Mouse (Mus musculus): ENCODE measurements around the gene Ccdc12. TPM values are rescaled to one million over a fixed set of nuclear protein-coding genes. Genes with fewer than 3 reads are reported as not detected.

Ccdc12 gene
- polyA plus RNA-seq, 1 experiment from 2014 or later: 147 TPM

- no peak overlapping the region for H3K9ac ChIP-seq (ENCODE audit: low read length)
- WGBS: 26% methylated on average over 9 of the region's 9 CpGs
- no peak overlapping the region for H3K27ac ChIP-seq (replicated peaks; ENCODE audit: low read depth, low read length)
- no peak for DNase-seq (ENCODE audit: low spot score)
- no peaks in the 10 kb centered on the region for H3K9me3 ChIP-seq (ENCODE audit: control insufficient read depth, low read length)
- no peak overlapping the region for H3K4me3 ChIP-seq (ENCODE audit: low read depth, low read length)
- peaks cover 33% of the 10 kb centered on the region for H3K4me1 ChIP-seq (ENCODE audit: control insufficient read depth, insufficient read depth, low read length)
- H3K27me3 ChIP-seq (ENCODE audit: control insufficient read depth, insufficient read depth, low read length): peaks cover 3% of the 10 kb centered on the region; the same call in 1 of the 2 replicates
- no peak overlapping the region for H3K4me2 ChIP-seq (ENCODE audit: low read depth, severe bottlenecking)
- ATAC-seq (ENCODE audit: insufficient number of reproducible peaks, low FRiP score, low TSS enrichment, low read depth): no peak
- no peaks in the 10 kb centered on the region; the same call in 1 of the 2 replicates for H3K36me3 ChIP-seq (ENCODE audit: control insufficient read depth, insufficient read depth, low read length)
Observed at GRCm38 (mm10) chr9:110736362-110736761, 80.1 kb downstream of the Ccdc12 start.

DNA sequence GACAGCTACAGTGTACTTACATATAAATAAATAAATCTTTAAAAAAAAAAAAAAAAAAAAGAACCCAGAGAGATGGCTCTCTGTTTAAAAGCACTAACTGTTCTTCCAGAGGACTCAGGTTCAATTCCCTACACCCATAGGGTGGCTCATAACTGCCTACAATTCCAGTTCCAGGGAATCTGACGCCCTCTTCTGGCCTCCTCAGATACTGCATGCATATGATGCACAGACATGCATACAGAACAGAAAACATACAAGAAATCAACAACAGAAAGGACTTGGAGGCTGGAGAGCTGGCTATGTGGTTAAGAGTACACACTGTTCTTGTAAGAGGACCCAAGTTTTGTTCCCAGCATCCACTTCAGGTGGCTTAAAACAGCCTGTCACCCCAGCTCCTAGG is 81.8 kb downstream of the Ccdc12 start:
- Histone ChIP-seq H3K4me2 (ENCODE audit: low read depth, severe bottlenecking) (no peak overlapping the region), H3K4me1 (ENCODE audit: control insufficient read depth, insufficient read depth, low read length) (peaks cover 24% of the 10 kb centered on the region), H3K9me3 (ENCODE audit: control insufficient read depth, low read length) (no peaks in the 10 kb centered on the region), H3K36me3 (ENCODE audit: control insufficient read depth, insufficient read depth, low read length) (no peaks in the 10 kb centered on the region), H3K9ac (ENCODE audit: low read length) (no peak overlapping the region), H3K4me3 (ENCODE audit: low read depth, low read length) (no peak overlapping the region), H3K27me3 (ENCODE audit: control insufficient read depth, insufficient read depth, low read length) (peaks cover 3% of the 10 kb centered on the region; the same call in 1 of the 2 replicates), H3K27ac (replicated peaks; ENCODE audit: low read depth, low read length) (no peak overlapping the region)
- no peak for DNase-seq (ENCODE audit: low spot score)
- no peak for ATAC-seq (ENCODE audit: insufficient number of reproducible peaks, low FRiP score, low TSS enrichment, low read depth)
- WGBS: 17% methylated on average over 1 of the region's 1 CpGs

GRCm38 (mm10) chr9:110739961-110740360 is 83.7 kb downstream of the Ccdc12 start:
- no peaks in the 10 kb centered on the region for H3K9me3 ChIP-seq (ENCODE audit: control insufficient read depth, low read length)
- no peak overlapping the region for H3K9ac ChIP-seq (ENCODE audit: low read length)
- no peak overlapping the region for H3K27ac ChIP-seq (replicated peaks; ENCODE audit: low read depth, low read length)
- H3K4me2 ChIP-seq (ENCODE audit: low read depth, severe bottlenecking): no peak overlapping the region
- no peak overlapping the region for H3K4me3 ChIP-seq (ENCODE audit: low read depth, low read length)
- ATAC-seq (ENCODE audit: insufficient number of reproducible peaks, low FRiP score, low TSS enrichment, low read depth): no peak
- H3K4me1 ChIP-seq (ENCODE audit: control insufficient read depth, insufficient read depth, low read length): peaks cover 23% of the 10 kb centered on the region
- H3K27me3 ChIP-seq (ENCODE audit: control insufficient read depth, insufficient read depth, low read length): peaks cover 14% of the 10 kb centered on the region
- no peak for DNase-seq (ENCODE audit: low spot score)
- WGBS: 87% methylated on average over 7 of the region's 7 CpGs
- H3K36me3 ChIP-seq (ENCODE audit: control insufficient read depth, insufficient read depth, low read length): no peaks in the 10 kb centered on the region

GRCm38 (mm10) chr9:110741711-110742294 is 85.5 kb downstream of the Ccdc12 start, which contains the start of gene Myl3:
TSS of gene Myl3 (plus strand) at chr9:110741861.
- Histone ChIP-seq H3K9me3 (ENCODE audit: control insufficient read depth, low read length) (no peaks in the 10 kb centered on the region), H3K9ac (ENCODE audit: low read length) (peak within 1 kb of the TSS; percentile 73), H3K4me1 (ENCODE audit: control insufficient read depth, insufficient read depth, low read length) (peaks cover 30% of the 10 kb centered on the region), H3K36me3 (ENCODE audit: control insufficient read depth, insufficient read depth, low read length) (no peaks in the 10 kb centered on the region), H3K4me2 (ENCODE audit: low read depth, severe bottlenecking) (peak within 1 kb of the TSS; percentile 88), H3K27ac (replicated peaks; ENCODE audit: low read depth, low read length) (peak within 1 kb of the TSS; percentile 85), H3K27me3 (ENCODE audit: control insufficient read depth, insufficient read depth, low read length) (peaks cover 14% of the 10 kb centered on the region), H3K4me3 (ENCODE audit: low read depth, low read length) (peak within 1 kb of the TSS; percentile 69)
- 2% methylated on average over 17 of the region's 17 CpGs for WGBS
- no peak for ATAC-seq (ENCODE audit: insufficient number of reproducible peaks, low FRiP score, low TSS enrichment, low read depth)
- DNase-seq (ENCODE audit: low spot score): no peak

- peak; percentile 52; the same call in 1 of the 2 replicates for ATAC-seq (ENCODE audit: insufficient number of reproducible peaks, low FRiP score, low TSS enrichment, low read depth)
- Histone ChIP-seq H3K4me2 (ENCODE audit: low read depth, severe bottlenecking) (peak overlapping the region; percentile 88), H3K36me3 (ENCODE audit: control insufficient read depth, insufficient read depth, low read length) (no peaks in the 10 kb centered on the region), H3K27me3 (ENCODE audit: control insufficient read depth, insufficient read depth, low read length) (peaks cover 14% of the 10 kb centered on the region), H3K9ac (ENCODE audit: low read length) (peak overlapping the region; percentile 73), H3K4me3 (ENCODE audit: low read depth, low read length) (peak overlapping the region; percentile 69), H3K27ac (replicated peaks; ENCODE audit: low read depth, low read length) (peak overlapping the region; percentile 85), H3K9me3 (ENCODE audit: control insufficient read depth, low read length) (no peaks in the 10 kb centered on the region), H3K4me1 (ENCODE audit: control insufficient read depth, insufficient read depth, low read length) (peaks cover 30% of the 10 kb centered on the region)
- DNase-seq (ENCODE audit: low spot score): peak; percentile 81
- WGBS: under 1% methylated on average over 51 of the region's 71 CpGs
Observed at GRCm38 (mm10) chr9:110742295-110742950, 86.1 kb downstream of the Ccdc12 start.

DNA sequence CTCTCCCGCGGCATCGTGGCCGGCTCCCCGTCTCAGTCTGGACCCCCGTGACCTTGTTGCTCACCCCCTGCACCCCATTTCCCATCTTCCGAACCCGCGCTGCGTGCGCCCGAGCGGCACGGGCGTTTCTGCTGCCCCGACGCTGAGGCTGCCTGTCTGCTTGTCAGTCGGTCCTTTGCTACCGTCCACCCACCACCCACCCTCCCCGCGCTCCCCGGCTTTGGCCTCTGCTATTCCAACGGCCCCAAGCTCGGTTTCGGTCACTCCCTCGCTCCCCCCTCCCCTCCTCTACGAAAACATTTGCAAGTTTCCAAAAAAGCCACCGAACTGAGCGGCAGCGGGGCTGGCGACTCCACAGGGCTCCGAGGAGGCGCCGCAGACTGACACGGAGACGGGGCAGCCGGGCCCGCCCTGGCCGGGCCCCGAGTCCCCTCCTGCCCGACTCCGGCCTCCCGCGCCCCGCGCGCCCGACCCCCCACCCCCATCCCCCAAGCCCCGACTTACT is 86.7 kb downstream of the Ccdc12 start:
- Histone ChIP-seq H3K27ac (replicated peaks; ENCODE audit: low read depth, low read length) (peak overlapping the region; percentile 85), H3K9ac (ENCODE audit: low read length) (peak overlapping the region; percentile 73), H3K4me1 (ENCODE audit: control insufficient read depth, insufficient read depth, low read length) (peaks cover 31% of the 10 kb centered on the region), H3K4me3 (ENCODE audit: low read depth, low read length) (peak overlapping the region; percentile 69), H3K36me3 (ENCODE audit: control insufficient read depth, insufficient read depth, low read length) (no peaks in the 10 kb centered on the region), H3K4me2 (ENCODE audit: low read depth, severe bottlenecking) (peak overlapping the region; percentile 88), H3K9me3 (ENCODE audit: control insufficient read depth, low read length) (no peaks in the 10 kb centered on the region), H3K27me3 (ENCODE audit: control insufficient read depth, insufficient read depth, low read length) (peaks cover 14% of the 10 kb centered on the region)
- under 1% methylated on average over 49 of the region's 49 CpGs for WGBS
- DNase-seq (ENCODE audit: low spot score) (peak; percentile 73), ATAC-seq (ENCODE audit: insufficient number of reproducible peaks, low FRiP score, low TSS enrichment, low read depth) (no peak)

GRCm38 (mm10) chr9:110743456-110744323 is 87.4 kb downstream of the Ccdc12 start:
- no peak for ATAC-seq (ENCODE audit: insufficient number of reproducible peaks, low FRiP score, low TSS enrichment, low read depth)
- H3K27me3 ChIP-seq (ENCODE audit: control insufficient read depth, insufficient read depth, low read length): peaks cover 16% of the 10 kb centered on the region
- WGBS: 2% methylated on average over 44 of the region's 63 CpGs

DNA sequence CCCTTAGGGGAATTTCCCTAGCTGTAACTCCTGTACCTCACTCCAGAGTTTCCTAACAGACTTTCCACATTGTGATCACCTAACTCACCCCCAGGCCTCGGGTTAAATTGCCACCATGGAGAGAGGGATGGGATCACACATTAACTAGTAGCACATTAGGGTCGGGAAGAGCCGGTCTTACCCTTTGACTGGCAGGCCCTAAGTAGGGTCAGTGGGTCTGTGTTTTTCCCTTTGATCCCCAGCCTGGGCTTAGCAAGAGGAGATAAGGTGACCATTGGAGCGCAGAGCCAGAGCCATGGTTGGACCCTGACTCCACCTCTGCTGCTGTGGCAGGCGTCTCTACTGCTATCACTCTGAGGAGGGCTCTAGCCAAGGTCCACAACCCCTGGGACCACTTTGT is 89.4 kb downstream of the Ccdc12 start:
- no peak for ATAC-seq (ENCODE audit: insufficient number of reproducible peaks, low FRiP score, low TSS enrichment, low read depth)
- DNase-seq (ENCODE audit: low spot score): no peak
- H3K36me3 ChIP-seq (ENCODE audit: control insufficient read depth, insufficient read depth, low read length): no peaks in the 10 kb centered on the region
- 3% methylated on average over 5 of the region's 5 CpGs for WGBS
- no peak overlapping the region for H3K27ac ChIP-seq (replicated peaks; ENCODE audit: low read depth, low read length)
- no peaks in the 10 kb centered on the region for H3K9me3 ChIP-seq (ENCODE audit: control insufficient read depth, low read length)
- peaks cover 45% of the 10 kb centered on the region for H3K4me1 ChIP-seq (ENCODE audit: control insufficient read depth, insufficient read depth, low read length)
- H3K4me3 ChIP-seq (ENCODE audit: low read depth, low read length): no peak overlapping the region
- no peak overlapping the region for H3K9ac ChIP-seq (ENCODE audit: low read length)
- peaks cover 14% of the 10 kb centered on the region for H3K27me3 ChIP-seq (ENCODE audit: control insufficient read depth, insufficient read depth, low read length)
- peak overlapping the region; percentile 22 for H3K4me2 ChIP-seq (ENCODE audit: low read depth, severe bottlenecking)

More at GRCm38 (mm10) chr9:110743456-110744323, 87.4 kb downstream of the Ccdc12 start:
- Histone ChIP-seq H3K9me3 (ENCODE audit: control insufficient read depth, low read length) (no peaks in the 10 kb centered on the region), H3K4me3 (ENCODE audit: low read depth, low read length) (peak overlapping the region; percentile 69), H3K4me1 (ENCODE audit: control insufficient read depth, insufficient read depth, low read length) (peaks cover 31% of the 10 kb centered on the region), H3K27ac (replicated peaks; ENCODE audit: low read depth, low read length) (peak overlapping the region; percentile 85), H3K36me3 (ENCODE audit: control insufficient read depth, insufficient read depth, low read length) (no peaks in the 10 kb centered on the region), H3K4me2 (ENCODE audit: low read depth, severe bottlenecking) (peak overlapping the region; percentile 88), H3K9ac (ENCODE audit: low read length) (peak overlapping the region; percentile 73)
- DNase-seq (ENCODE audit: low spot score): peak; percentile 62
